Mouse (Mus musculus) testis, adult 2 months (tissue): Measurements from ENCODE around the gene Fkbp1a. TPM values are rescaled to one million over a fixed set of nuclear protein-coding genes. Genes with fewer than 3 reads are reported as not detected.

Experiments used
- H3K27ac ChIP-seq: fragments of 200-500 bp; 2 replicates; pipeline ENCODE4 v1.5.1; 2012; ENCODE audit warnings: low read depth, low read length; ENCODE audit not compliant: control insufficient read depth, insufficient read depth
- H3K27me3 ChIP-seq: fragments of 200-500 bp; 2 replicates; pipeline ENCODE4 v1.6.1; 2012; ENCODE audit warnings: mild to moderate bottlenecking, low read length, moderate library complexity; ENCODE audit not compliant: control insufficient read depth, insufficient read depth
- H3K36me3 ChIP-seq: fragments of 200-500 bp; 2 replicates; pipeline ENCODE4 v1.6.1; 2012; ENCODE audit warnings: mild to moderate bottlenecking, low read length; ENCODE audit not compliant: control insufficient read depth, insufficient read depth
- H3K4me1 ChIP-seq: fragments of 200-500 bp; 2 replicates; pipeline ENCODE4 v1.6.1; 2012; ENCODE audit warnings: low read length; ENCODE audit not compliant: control insufficient read depth, insufficient read depth
- H3K4me3 ChIP-seq: fragments of 200-500 bp; 2 replicates; pipeline ENCODE4 v1.5.1; 2012; ENCODE audit warnings: low read depth, mild to moderate bottlenecking, low read length, moderate library complexity, mixed read lengths; ENCODE audit not compliant: control insufficient read depth
- CTCF ChIP-seq: fragments of 200-500 bp; IDR thresholded peaks from 2 replicates; pipeline ENCODE4 v1.5.1; 2012; ENCODE audit warnings: low read depth, mild to moderate bottlenecking, inconsistent platforms, low read length, moderate library complexity; ENCODE audit not compliant: control insufficient read depth, insufficient read depth, insufficient replicate concordance
- POLR2A ChIP-seq: fragments of 200-500 bp; IDR thresholded peaks from 2 replicates; pipeline ENCODE4 v1.6.1; 2012; ENCODE audit warnings: low read depth, mild to moderate bottlenecking, inconsistent platforms, low read length, moderate library complexity; ENCODE audit not compliant: control insufficient read depth
- polyA plus RNA-seq: library from polyadenylated mRNA; depleted of rRNA; stranded (reverse); fragments of >200 nt; gene quantifications from 2 replicates; pipeline ENCODE4 v1.2.3, GENCODE M21; 2012

Fkbp1a gene
- polyA plus RNA-seq, 1 experiment, result 184 TPM

DNA sequence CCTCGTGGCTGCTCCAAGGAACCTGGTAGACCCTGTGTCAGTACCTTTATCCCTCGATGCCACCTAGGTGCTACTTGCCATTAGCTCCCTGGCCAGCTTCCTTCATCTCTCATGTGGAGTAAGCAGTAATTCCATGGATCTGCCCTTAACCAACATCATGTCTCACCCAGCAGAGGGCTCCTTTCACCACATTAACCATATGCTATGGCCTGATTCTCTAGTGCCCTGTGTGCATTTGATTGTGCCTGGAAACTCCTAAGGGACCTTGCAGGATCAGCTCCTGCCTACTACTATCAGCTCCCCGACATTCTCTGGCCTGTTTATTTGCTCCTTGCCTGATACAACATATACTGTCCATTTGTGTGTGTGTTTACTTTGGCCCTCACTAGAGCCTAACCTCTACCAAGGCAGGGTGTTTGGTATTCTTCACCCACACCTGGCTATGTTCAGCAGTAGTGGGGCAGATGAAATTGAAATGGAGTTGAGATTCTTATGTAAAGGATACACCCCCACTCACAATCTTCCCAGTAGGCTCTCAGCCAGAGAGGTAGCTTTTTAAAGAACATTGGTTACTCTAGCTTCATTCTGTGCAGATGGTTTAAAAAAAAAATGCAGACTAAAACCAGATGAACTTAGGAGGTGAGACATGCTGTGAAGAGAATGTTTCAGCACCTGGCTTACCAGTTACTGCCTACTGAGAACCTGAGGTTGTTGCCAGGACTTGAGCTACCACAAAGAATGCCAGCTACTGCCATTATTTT lies 28.6 kb upstream of the Fkbp1a start:
- TF ChIP-seq CTCF (no peak), POLR2A (no peak)
- Histone ChIP-seq H3K4me1 (no peaks in the 10 kb centered on the region), H3K27me3 (no peaks in the 10 kb centered on the region), H3K27ac (no peak overlapping the region), H3K4me3 (no peak overlapping the region), H3K36me3 (peaks cover 4% of the 10 kb centered on the region)

- Histone ChIP-seq H3K36me3 (no peaks in the 10 kb centered on the region), H3K27ac (no peak overlapping the region), H3K4me1 (no peaks in the 10 kb centered on the region), H3K4me3 (no peak overlapping the region), H3K27me3 (no peaks in the 10 kb centered on the region)
- TF ChIP-seq POLR2A (no peak), CTCF (no peak)
These were observed 23.3 kb upstream of the Fkbp1a start for GRCm38 (mm10) chr2:151519000-151519399.

DNA sequence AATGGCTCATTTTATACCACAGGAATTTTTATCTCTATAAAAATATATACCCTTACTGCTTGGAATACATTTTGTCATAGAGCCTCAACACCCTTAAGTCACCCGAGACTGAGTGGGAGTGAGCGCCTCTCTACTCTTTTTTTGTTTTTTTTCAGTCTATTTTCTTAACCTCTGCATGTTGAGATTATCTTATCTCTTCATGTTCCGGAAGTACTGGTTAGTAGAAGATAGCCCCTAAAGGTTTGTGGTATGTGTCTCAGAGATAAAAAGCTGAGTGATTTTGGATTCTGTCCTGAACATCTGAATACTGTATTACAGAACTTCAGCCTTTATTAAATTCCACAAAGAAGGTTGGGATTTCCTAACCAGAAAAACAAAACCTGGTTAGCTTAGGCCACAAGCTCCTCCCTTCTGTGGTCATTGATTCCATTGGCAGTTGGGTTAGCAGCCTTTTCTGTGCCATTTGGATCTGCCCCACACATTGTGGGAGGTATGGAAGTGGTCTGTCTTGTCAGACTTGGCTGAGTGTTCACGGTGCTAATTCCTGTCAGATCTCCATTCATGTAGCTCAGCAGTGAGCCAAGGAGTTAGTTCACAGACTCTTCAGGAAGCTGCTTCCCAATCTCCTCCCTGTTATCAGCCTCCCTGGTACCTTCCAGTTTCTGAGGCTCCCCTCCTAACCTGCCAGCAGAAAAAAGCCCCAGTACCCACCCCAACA lies 17.8 kb upstream of the Fkbp1a start:
- H3K27me3 ChIP-seq, result no peaks in the 10 kb centered on the region
- H3K4me1 ChIP-seq, result no peaks in the 10 kb centered on the region
- H3K36me3 ChIP-seq, result no peaks in the 10 kb centered on the region
- no peak overlapping the region for H3K4me3 ChIP-seq
- no peak overlapping the region for H3K27ac ChIP-seq
- TF ChIP-seq POLR2A (no peak), CTCF (no peak)

GRCm38 (mm10) chr2:151525520-151525919 lies 16.8 kb upstream of the Fkbp1a start:
- Histone ChIP-seq H3K36me3 (no peaks in the 10 kb centered on the region), H3K27ac (no peak overlapping the region), H3K4me3 (no peak overlapping the region), H3K27me3 (no peaks in the 10 kb centered on the region), H3K4me1 (no peaks in the 10 kb centered on the region)
- no peak for TF ChIP-seq CTCF
- no peak for TF ChIP-seq POLR2A

GRCm38 (mm10) chr2:151528066-151528465 lies 14.2 kb upstream of the Fkbp1a start:
- Histone ChIP-seq H3K4me3 (no peak overlapping the region), H3K27ac (no peak overlapping the region), H3K27me3 (no peaks in the 10 kb centered on the region), H3K36me3 (no peaks in the 10 kb centered on the region), H3K4me1 (no peaks in the 10 kb centered on the region)
- TF ChIP-seq POLR2A (no peak), CTCF (no peak)

GRCm38 (mm10) chr2:151529169-151529568 lies 13.1 kb upstream of the Fkbp1a start:
- no peaks in the 10 kb centered on the region for H3K27me3 ChIP-seq
- H3K36me3 ChIP-seq, result no peaks in the 10 kb centered on the region
- H3K4me3 ChIP-seq, result no peak overlapping the region
- no peak for TF ChIP-seq CTCF
- no peak for TF ChIP-seq POLR2A
- no peak overlapping the region for H3K27ac ChIP-seq
- H3K4me1 ChIP-seq, result no peaks in the 10 kb centered on the region

GRCm38 (mm10) chr2:151530378-151531230 lies 11.7 kb upstream of the Fkbp1a start:
- no peak for TF ChIP-seq CTCF
- no peak for TF ChIP-seq POLR2A
- Histone ChIP-seq H3K27ac (no peak overlapping the region), H3K27me3 (no peaks in the 10 kb centered on the region), H3K4me3 (no peak overlapping the region), H3K4me1 (no peaks in the 10 kb centered on the region), H3K36me3 (no peaks in the 10 kb centered on the region)
